Mouse (Mus musculus) B cell, adult 2 months (primary cell): ENCODE results near the gene Ltbp3.

Experiments used
- DNase-seq, 2 experiments: peaks; one replicate each; pipeline ENCODE4 v3.0.0; 2022

The Ltbp3 gene

DNA sequence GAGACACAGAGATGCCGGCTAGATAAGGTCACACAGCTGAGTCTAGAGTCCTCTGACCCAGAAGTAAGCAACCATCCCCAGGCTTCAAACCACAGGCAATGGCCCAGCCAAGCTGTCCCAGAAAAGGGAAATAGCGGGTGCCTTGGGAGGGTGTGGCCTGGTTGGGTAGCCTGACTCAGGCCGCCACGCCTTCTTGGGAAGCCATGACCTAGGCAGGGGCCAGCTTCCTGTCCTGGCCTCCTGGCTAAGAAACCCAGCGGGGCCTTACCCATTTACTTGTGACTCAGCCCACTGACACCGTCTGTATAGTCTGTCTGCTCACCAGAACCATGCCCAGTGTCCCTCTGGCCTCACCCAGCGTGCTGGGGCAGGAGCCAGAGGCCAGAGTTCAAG lies 16.2 kb upstream of the Ltbp3 start:
- DNase-seq = peak; percentile 64 to 66

DNA sequence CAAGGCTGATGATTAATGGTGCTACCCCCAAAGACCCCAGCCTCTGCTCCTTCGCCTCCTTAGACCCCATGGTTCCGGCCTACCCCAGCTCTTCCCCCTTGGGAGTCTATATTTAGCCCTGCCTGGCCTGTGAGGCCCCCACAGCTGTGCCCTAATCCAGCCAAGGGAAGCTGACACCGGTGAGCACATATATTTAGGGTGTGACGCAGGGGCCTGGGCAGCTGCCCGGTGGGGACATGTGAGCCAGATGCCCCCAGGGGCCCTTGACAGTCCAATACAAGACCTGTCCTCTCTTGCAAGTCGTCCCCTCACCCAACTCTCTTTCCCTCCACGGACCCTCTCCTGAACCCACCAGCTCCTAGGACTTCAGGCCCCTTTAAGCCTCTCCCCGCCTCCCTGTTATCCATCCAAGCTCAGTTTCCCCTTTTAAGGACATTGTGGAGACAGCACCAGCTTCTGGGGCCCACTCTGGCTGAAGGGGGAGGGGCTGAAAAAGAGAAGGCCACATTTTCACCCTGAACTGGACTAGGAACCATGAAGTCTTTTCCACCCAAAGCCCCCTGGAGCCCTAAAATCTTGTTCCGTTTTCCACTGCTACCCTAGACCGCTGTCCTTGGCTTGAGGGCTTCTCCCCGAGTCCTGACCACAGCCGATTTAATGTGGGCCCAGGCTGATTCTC lies 15.5 kb upstream of the Ltbp3 start:
- DNase-seq = peak in 1 of 2 experiments; percentile 19

DNA sequence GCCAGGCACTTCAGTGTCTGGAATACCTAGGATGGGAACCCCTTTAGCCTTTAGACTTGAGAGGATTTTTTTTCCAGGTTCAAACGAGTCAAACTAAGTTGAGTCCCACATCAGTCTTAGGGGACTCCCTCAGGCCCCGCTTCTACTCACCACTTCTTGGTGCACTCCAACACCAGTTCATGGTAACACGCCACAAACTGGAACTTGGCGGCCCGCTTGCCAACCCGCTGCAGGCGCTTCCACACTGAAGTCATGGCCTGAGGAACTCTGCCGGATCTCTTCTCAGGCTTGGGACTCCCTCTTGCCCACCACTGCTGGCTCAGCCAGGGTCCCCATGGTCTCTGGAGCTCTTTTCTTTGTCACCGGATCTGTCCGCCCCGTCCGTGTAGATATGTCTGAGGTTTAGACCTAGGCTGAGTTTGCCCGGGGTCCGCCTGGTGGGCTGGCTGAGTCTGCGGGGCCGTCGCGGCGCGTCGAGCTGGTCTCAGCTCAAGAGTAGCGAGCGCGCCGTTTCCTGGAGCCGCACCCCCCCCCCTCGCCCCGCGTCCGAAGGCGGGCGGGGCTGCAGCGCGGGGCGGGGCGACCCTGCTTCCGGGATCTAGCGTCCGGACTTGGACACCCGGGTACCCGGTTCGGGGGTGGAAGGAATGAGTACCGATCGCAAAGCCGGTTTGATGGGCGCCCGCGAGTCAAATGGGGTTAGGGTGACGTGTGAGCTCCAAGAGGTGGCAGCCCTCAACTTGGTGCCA lies 14.8 kb upstream of the Ltbp3 start, which contains the start of gene Ehbp1l1:
Gene Ehbp1l1 (minus strand): TSS at position 551 of the 749 bp plus-strand sequence.
- DNase-seq = peak; percentile 73 to 74

DNA sequence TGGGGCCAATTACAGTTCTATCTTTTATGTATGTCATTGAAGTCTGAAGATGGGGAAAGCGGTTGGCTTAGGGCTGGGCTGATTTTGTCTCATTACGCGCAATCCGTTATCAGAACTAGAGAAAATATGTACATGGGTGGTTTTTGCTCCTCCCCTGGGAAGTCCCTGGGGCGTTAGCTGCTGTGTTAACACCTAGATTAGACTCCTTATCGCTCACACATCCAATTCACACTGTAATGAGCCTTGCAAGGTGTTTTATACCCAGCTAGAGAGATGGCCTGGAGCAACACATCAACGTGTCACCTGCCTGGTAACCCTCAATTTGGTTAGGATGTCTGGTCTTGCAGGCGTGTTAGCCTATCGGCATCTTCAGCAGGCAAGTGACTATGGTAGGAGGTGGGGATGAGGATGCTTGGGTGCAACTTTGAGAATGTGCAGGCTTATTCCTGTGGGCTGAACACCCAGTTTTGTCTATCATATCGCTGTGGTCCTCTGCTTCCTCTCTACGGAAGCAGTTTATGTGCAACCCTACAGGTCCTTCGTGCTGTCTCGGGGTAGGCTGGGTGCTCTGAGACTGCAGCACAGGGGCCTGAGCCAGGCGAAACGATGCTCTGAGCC lies 13.6 kb upstream of the Ltbp3 start:
- peak; percentile 53 to 59 for DNase-seq

DNA sequence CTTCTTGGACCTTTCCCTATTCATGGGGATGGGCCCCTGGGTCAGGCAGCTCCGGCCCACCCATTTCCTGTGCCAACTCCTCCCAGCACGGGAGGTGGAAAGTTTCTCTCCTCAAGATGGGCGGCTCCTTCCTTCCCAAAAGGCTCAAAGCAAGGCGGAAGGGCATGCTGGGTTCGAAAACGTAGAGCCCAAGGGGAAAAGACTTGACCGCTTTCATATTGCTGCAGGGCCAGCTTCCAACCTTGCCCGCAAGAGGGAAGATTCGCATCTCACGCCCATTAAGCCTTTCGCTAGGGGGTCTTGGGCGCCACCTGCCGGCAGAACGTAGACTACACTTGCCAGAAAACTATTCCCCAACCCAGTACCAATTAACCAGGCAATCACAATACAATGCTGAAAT lies 13.0 kb upstream of the Ltbp3 start:
- DNase-seq = peak; percentile 93 to 94

DNA sequence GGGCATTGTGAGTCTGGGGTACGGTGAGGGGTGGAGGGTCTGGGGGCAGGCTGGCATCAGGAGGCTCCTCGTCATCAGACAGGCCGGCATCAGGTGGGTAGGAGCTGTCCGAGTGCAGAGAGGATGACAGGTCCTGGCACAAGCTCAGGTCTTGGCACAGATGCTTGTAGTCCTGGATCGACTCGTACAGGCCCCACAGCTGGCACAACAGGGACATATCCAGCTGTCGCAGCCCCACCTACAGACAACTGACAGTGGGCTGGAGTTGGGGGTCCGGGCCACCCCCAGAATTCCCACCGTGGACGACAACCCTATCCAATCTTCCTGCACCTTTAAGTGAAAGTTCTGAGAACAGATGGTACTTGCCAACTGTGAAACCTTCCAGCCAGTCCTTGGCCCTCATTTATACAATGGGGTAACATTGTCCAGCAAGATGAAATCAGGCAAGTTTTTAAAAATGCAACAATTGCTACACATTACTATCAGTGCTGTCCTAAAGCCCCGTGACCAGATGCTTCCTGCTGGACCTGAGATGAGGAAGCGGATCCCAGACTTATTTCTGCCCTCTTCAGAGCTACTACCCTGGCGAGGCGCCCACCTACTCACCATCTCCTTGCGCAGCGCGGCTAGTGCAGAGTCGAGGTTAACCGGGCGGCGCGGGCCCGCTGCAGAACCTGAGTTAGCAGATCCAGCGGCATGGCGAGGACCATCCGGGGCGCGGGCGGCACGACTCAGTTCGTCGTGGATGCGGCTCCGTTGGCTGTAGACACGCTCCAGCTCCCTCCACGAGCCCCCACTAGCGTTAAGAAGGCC lies 11.9 kb upstream of the Ltbp3 start:
- DNase-seq = peak in 1 of 2 experiments; percentile 27

DNA sequence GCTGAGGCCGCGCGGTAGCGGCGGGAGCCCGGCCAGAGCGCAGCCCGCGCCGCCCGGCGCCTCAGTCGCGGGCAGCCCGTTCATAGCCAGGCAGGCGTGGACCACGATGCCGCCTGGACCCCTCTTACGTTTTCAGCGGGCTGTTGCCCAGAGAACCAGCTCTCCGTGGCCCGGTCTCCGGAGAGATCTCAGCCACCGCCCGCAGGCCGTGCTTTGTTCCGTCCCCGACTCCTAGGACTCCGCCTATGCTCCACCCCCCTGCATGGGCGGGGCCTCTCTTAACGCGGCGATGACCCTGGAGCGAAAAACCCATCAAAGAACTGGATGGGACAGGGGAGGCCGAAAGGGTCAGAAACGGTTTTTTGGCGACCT lies 11.3 kb upstream of the Ltbp3 start, which contains the start of gene Fam89b:
Gene Fam89b (minus strand): TSS at position 210 of the 372 bp plus-strand sequence.
- peak; percentile 91 for DNase-seq

DNA sequence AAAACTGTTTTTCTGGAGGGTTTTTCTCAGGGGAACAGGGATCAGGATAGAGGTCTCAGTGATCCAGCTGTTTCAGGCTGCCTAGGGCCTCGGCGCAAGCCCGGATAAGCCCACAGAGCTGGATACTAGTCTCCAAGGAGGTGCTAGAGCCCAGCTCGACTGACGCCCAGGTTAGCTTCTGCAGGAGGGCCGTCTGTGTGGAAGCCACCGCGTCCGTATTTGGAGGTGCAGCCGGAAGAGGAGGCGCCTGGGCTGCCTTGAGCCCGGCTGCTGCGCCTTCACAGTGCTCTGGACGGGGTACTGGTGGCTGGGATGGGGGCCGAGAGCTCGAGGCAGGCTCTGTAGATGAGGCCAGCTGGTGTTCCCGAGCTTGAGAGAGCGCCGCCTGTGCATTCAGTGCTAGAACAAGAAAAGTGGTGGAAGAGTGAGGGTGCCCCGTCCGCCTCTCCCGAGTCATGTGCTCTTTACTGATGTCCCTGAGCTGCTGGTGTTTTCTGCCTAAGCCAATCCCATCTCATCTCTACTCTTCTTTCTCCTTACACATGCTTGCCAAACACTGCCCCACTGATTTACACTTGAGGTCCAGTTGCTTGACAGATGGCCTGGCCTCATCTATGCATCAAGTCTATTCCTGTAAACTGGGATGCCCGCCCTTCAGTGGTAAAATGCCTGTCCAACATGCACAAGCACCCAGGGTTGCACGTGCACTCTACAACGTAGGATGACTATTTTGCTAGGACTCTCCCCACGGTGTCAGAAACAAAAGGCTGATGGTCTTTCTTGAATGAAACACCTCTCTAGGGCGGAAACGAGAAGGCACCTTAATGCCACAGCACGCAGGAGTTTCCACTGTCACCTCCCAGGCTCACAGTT lies 10.2 kb upstream of the Ltbp3 start:
- peak; percentile 38 to 40 for DNase-seq

DNA sequence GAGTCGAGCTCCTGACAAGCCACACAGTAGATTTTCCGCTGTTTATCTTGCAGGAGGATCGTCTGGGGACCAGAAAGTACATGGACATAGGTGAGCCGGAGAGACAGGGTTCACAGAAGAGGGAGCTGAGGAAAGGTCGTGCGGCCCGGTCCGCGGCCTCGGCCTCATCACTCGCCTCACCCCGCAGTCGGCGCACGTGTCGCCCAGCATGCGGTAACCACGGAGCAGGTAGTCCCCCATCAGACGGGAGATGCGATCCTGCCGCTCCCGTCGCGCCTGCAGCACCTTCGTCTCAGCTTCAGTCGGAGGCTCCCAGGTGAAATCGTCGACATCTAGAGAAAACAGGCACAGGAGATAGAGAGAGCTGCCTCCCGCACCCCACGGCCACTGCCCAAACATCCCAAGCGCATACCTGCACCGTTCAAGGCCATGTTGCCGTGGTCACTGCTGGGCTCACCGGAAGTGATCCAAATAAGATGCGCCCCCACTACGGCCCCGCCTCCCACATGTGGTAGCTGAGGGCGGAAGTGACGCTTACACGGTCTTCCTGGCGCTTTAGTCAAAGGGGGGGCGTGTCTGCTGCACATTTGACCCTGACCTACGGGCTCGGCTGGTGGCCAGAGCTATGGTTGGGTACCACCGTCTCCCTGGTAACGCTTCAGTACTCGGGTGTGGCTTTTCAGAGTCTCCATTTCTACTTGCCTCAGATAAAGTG lies 9.3 kb upstream of the Ltbp3 start:
- DNase-seq = peak; percentile 95 to 96

DNA sequence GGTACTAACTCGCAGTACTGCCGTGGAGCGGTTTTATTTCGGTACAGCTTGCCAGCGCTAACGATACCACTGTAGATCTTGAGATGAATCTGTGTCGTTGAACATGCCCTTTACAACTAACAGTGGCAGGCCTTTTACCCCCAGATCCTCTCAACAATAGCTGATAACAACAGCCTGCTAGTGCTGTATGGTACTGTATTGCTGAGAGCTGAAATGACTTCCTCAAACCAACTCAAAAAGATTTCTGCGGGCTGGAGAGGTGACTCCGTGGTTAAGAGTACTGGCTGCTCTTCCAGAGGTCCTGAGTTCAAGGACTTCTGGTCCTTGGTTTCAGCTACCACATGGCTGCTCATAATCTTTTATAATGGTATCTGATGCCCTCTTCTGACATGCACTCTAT lies 6.4 kb upstream of the Ltbp3 start:
- DNase-seq = no peak

DNA sequence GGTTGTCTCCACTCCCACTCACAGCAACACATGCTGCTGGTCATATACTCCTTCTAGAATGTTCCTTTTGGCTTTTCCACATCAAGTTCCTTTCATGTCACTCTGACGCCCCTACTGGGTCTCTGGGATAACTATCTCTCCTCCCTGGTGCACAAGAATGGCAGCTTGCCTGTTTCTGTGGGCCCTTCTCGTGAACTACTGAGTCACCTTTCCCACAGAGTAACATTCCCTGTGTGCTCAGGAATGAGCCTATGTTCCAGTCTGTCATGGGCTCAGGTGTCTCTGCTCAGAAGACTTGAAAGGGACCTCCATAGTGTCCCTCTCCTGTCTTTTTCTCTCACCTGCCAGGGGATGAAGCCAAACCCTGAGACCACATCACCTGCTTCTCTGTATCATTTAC lies 1.3 kb upstream of the Ltbp3 start:
- DNase-seq = no peak

DNA sequence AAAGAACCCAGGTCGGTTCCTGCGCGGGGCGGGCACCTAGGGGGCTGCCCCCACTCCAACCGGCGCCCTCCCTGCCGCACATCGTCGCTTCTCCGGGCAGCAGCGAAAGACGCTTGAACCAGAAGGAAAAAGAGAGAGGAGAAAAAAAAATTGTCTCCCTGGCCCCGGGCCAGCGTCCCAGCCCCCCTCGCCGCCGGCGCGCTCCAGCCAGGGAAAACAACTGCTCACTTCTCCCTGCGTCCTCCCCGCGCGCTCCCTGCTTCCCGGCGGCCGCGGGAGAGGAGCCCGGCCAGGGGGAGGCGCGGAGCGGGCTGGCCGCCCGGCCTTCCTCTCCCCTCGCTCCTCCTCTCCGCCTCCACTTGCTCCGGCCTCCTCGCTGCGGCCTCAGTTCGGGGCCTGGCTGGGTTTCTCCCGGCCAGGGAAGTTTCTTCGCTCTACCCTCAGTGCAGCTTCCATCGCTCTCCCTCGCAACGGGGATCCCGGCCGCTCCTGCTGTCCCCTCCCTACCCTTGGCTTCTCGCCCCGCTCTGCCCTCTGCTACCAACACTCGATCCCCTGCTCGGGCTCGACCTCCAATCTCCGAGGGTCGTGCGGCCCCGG lies 1.0 kb downstream of the Ltbp3 start:
- DNase-seq = peak in 1 of 2 experiments; percentile 12

DNA sequence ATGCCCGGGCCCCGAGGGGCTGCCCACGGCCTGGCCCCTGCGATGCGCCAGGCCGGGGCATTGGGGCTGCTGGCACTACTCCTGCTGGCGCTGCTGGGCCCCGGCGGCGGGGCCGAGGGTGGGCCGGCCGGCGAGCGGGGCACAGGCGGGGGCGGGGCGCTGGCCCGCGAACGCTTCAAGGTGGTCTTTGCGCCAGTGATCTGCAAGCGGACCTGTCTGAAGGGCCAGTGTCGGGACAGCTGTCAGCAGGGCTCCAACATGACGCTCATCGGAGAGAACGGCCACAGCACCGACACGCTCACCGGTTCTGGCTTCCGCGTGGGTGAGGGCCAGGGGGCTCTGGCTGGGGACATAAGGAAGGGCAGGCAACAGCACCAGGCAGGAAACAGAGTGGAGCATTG lies 1.5 kb downstream of the Ltbp3 start:
- DNase-seq = no peak

DNA sequence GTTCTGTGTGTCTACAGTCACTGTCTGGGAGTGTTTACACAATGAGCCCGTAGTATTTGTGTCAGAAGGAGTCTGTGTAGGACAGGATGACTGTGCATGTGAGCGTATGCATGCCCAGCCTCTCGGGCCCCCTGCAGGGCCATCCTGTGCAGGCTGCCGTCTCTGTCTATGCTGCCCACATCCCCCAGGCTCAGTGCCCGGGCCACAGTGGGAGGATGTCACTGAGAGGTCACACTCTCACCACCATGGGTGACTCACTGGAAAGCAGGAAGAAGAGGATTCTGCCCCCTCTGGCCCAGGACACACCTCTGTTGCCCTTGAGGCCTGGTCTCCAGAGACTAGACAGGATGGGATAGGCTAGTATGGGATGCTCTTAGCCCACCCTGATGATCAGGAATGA lies 2.9 kb downstream of the Ltbp3 start:
- no peak for DNase-seq

DNA sequence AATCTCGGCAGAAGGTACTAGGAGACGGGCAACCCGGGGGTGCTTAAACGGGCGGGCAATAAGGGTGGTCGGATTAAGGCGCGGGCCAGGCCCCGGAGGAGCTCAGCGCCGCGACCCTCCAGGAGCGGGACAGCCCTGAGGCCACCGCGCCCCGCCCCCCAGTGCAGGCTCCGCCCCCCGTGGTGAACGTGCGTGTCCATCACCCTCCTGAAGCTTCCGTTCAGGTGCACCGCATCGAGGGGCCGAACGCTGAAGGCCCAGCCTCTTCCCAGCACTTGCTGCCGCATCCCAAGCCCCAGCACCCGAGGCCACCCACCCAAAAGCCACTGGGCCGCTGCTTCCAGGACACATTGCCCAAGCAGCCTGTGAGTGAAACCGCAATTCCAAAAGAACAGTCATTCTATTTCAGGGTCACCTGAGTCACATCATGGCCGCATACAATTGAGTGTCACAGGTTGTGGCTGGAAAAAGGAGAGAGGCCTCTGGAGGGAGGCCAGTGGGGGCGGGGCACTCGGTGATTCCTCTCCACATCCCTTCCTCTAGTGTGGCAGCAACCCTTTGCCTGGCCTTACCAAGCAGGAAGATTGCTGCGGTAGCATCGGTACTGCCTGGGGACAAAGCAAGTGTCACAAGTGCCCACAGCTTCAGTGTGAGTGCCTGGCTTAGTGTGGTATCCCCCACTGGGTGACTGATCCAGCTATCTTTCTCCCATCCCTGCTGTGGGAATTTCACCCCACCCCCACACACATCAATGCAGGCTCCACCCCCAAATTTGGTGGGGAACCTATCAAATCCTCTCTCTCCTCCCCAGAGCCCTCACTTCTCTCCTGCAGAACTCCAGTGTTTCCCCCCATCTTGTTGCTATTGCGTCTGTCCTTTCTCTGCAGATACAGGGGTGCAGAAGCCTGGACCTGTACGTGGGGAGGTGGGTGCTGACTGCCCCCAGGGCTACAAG lies 5.3 kb downstream of the Ltbp3 start:
- DNase-seq = peak in 1 of 2 experiments; percentile 29

DNA sequence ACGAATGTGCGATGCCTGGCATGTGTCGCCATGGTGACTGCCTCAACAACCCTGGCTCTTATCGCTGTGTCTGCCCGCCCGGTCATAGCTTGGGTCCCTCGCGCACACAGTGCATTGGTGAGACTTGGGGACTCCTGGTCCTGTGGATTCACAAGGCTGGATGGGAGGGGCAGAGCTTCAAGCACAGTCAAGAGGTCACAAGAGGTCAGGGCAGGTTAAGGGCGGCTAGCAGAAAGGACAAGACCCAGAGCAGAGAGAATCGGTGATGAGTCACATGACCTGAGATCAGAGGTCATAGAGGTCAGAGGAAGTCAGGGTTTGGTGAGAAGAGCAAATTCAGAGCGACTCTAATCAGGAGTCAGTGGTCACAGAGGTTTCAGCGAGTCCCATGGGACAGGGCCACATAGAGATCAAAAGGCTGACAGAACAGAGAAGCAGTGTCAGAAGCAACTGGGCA lies 6.2 kb downstream of the Ltbp3 start:
- DNase-seq = no peak

DNA sequence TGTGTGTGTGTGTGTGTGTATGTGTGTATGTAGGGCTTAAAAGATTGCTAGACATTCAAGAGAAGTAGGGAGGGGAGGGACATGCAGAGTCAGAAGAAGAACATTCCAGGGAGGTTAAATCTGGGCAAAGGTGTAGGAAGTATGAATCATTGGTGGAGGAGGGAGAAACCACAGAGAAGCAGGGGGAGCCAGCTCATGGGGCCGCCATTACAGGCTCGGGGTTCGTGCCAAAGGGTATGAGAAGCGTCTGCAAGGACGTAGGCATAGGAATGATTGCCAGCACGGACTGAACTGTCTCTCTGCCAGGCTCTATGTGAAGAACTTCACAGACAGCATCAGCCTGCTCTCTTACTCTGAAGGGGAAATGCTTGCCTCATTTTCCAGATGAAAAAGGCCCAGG lies 8.8 kb downstream of the Ltbp3 start:
- DNase-seq = no peak

DNA sequence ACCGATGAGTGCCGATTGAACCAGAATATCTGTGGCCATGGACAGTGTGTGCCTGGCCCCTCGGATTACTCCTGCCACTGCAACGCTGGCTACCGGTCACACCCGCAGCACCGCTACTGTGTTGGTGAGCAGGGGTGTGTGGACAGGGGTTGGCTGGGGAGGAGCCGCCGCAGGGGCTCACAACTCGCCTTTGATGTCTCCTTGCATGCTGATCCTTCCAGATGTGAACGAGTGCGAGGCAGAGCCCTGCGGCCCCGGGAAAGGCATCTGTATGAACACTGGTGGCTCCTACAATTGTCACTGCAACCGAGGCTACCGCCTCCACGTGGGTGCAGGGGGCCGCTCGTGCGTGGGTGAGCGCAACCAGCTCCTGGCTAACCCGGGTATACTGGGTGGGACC lies 10.2 kb downstream of the Ltbp3 start:
- no peak for DNase-seq

DNA sequence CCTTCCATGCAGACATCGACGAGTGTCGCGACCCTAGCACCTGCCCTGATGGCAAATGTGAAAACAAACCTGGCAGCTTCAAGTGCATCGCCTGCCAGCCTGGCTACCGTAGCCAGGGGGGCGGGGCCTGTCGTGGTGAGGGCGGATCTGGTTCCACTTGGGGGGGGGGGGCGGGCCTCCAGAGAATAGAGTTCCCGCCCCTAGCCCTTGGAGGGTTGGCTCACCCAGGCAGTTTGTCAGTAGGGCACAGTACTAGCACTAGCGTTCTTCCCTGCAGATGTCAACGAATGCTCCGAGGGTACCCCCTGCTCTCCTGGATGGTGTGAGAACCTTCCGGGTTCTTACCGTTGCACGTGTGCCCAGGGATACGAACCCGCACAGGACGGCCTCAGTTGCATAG lies 11.0 kb downstream of the Ltbp3 start:
- peak; percentile 67 to 68 for DNase-seq
